26 mouse cellular contexts compared by ENCODE assay signal in genomic region chr17:73489519-73489918, GRCm38 (mm10).
DNase-seq lines count a peak whose midpoint lies in the region; ATAC-seq and TF ChIP-seq lines count a peak whose summit lies in the region.
"Had no signal": no experiment of that assay in that cellular context is flagged by ENCODE, and none has a peak within 500 bp of the region (broad histone marks: within the 10 kb centered on the region; RNA-seq: fewer than 3 reads in every experiment).

No protein-coding gene starts in this region.

- no peaks in the 10 kb centered on the region for H3K27me3 ChIP-seq in embryonic facial prominence, embryonic 14.5 days (replicated peaks; ENCODE audit: control insufficient read depth, insufficient read depth, low read length)
- no peaks in the 10 kb centered on the region for H3K27me3 ChIP-seq in embryonic facial prominence, embryonic 10.5 days (replicated peaks; ENCODE audit: low read depth, poor library complexity, severe bottlenecking)
- H3K27me3 ChIP-seq in midbrain, embryonic 12.5 days, result no peaks in the 10 kb centered on the region
- no peaks in the 10 kb centered on the region for H3K27me3 ChIP-seq in midbrain, embryonic 16.5 days (ENCODE audit: control insufficient read depth, insufficient read depth, low read depth, low read length)
- H3K27me3 ChIP-seq: limb, embryonic 15.5 days; neural tube, embryonic 12.5 days had no signal

- peak; percentile 5 for DNase-seq in embryonic facial prominence, embryonic 14.5 days (ENCODE audit: low spot score)
- DNase-seq in embryonic facial prominence, embryonic 10.5 days (ENCODE audit: low spot score), result no peak
- DNase-seq in heart, adult 11 months, result peak; percentile 36
- DNase-seq in heart, adult 9 months (ENCODE audit: low spot score in 2 of 2), result no peak
- peak; percentile 55 for DNase-seq in brain, embryonic 14.5 days (ENCODE audit: low read depth)
- DNase-seq: adrenal gland, adult 8-10 months; cerebellum, adult 18-20 months; cerebellum, postnatal 14 days; embryo, embryonic 11 days; gastrocnemius, postnatal 25 days; heart, adult 2 months; kidney, adult 2 months; left cerebral cortex, postnatal 4 days; lung, embryonic 14.5 days; right cerebral cortex, adult 18-20 months; thymus, adult 18-20 months; thymus, postnatal 36 days had no signal

- no peak overlapping the region for H3K27ac ChIP-seq in embryonic facial prominence, embryonic 14.5 days (replicated peaks; ENCODE audit: low read depth, low read length)
- no peak overlapping the region for H3K27ac ChIP-seq in embryonic facial prominence, embryonic 10.5 days (replicated peaks)
- peak overlapping the region; percentile 32; the same call in 1 of the 2 replicates for H3K27ac ChIP-seq in midbrain, embryonic 12.5 days (replicated peaks)
- H3K27ac ChIP-seq in midbrain, embryonic 16.5 days (ENCODE audit: low read length), result no peak overlapping the region
- H3K27ac ChIP-seq: embryonic facial prominence, embryonic 15.5 days; heart, adult 2 months; kidney, postnatal 0 days; limb, embryonic 15.5 days; liver, embryonic 14.5 days; neural tube, embryonic 12.5 days had no signal

- H3K4me3 ChIP-seq in embryonic facial prominence, embryonic 14.5 days (ENCODE audit: low read depth, low read length), result no peak overlapping the region
- no peak overlapping the region for H3K4me3 ChIP-seq in embryonic facial prominence, embryonic 10.5 days
- no peak overlapping the region for H3K4me3 ChIP-seq in midbrain, embryonic 12.5 days
- H3K4me3 ChIP-seq in midbrain, embryonic 16.5 days (ENCODE audit: low read depth, low read length), result no peak overlapping the region
- H3K4me3 ChIP-seq: embryonic facial prominence, embryonic 15.5 days; heart, adult 2 months; limb, embryonic 15.5 days; neural tube, embryonic 12.5 days had no signal

- H3K9me3 ChIP-seq in embryonic facial prominence, embryonic 14.5 days (ENCODE audit: control insufficient read depth, low read length), result no peaks in the 10 kb centered on the region
- H3K9me3 ChIP-seq in embryonic facial prominence, embryonic 10.5 days, result no peaks in the 10 kb centered on the region
- no peaks in the 10 kb centered on the region for H3K9me3 ChIP-seq in midbrain, embryonic 12.5 days
- no peaks in the 10 kb centered on the region for H3K9me3 ChIP-seq in midbrain, embryonic 16.5 days (replicated peaks; ENCODE audit: control insufficient read depth, low read length, poor library complexity, severe bottlenecking)
- H3K9me3 ChIP-seq: embryonic facial prominence, embryonic 15.5 days; limb, embryonic 15.5 days; neural tube, embryonic 12.5 days had no signal

- WGBS in embryonic facial prominence, embryonic 14.5 days, result 89% methylated on average over 4 of the region's 4 CpGs
- 85% methylated on average over 4 of the region's 4 CpGs for WGBS in embryonic facial prominence, embryonic 10.5 days
- WGBS in midbrain, embryonic 12.5 days, result 69% methylated on average over 4 of the region's 4 CpGs
- WGBS in midbrain, embryonic 16.5 days, result 24% methylated on average over 4 of the region's 4 CpGs

- H3K4me1 ChIP-seq in embryonic facial prominence, embryonic 14.5 days (ENCODE audit: control insufficient read depth, insufficient read depth, low read length), result no peaks in the 10 kb centered on the region
- H3K4me1 ChIP-seq in embryonic facial prominence, embryonic 10.5 days, result no peaks in the 10 kb centered on the region
- no peaks in the 10 kb centered on the region for H3K4me1 ChIP-seq in midbrain, embryonic 12.5 days
- peaks cover 19% of the 10 kb centered on the region for H3K4me1 ChIP-seq in midbrain, embryonic 16.5 days (ENCODE audit: control insufficient read depth, insufficient read depth, low read length)
- H3K4me1 ChIP-seq: embryonic facial prominence, embryonic 15.5 days; limb, embryonic 15.5 days; neural tube, embryonic 12.5 days had no signal

- no peak for TF ChIP-seq POLR2A in brain, embryonic 14.5 days (IDR thresholded peaks at IDR 0.05; ENCODE audit: borderline replicate concordance, extremely low read depth, insufficient read depth, insufficient read length, poor library complexity, severe bottlenecking)

- TF ChIP-seq CTCF in brain, embryonic 14.5 days (IDR thresholded peaks at IDR 0.05; ENCODE audit: borderline replicate concordance, extremely low read depth, insufficient read depth, insufficient read length), result no peak

- H3K9ac ChIP-seq in embryonic facial prominence, embryonic 14.5 days (ENCODE audit: low read depth, low read length), result no peak overlapping the region
- no peak overlapping the region for H3K9ac ChIP-seq in midbrain, embryonic 12.5 days (replicated peaks)
- H3K9ac ChIP-seq in midbrain, embryonic 16.5 days (ENCODE audit: low read depth, low read length), result no peak overlapping the region
- H3K9ac ChIP-seq: embryonic facial prominence, embryonic 15.5 days; limb, embryonic 15.5 days; liver, embryonic 14.5 days; lung, embryonic 14.5 days; neural tube, embryonic 12.5 days had no signal

- no peak overlapping the region for H3K4me2 ChIP-seq in embryonic facial prominence, embryonic 14.5 days (ENCODE audit: low read depth, low read length)
- H3K4me2 ChIP-seq in midbrain, embryonic 12.5 days (replicated peaks), result no peak overlapping the region
- no peak overlapping the region for H3K4me2 ChIP-seq in midbrain, embryonic 16.5 days (ENCODE audit: low read length)
- H3K4me2 ChIP-seq: embryonic facial prominence, embryonic 15.5 days; limb, embryonic 15.5 days; lung, embryonic 14.5 days; neural tube, embryonic 12.5 days had no signal

- no peaks in the 10 kb centered on the region for H3K36me3 ChIP-seq in embryonic facial prominence, embryonic 14.5 days (ENCODE audit: control insufficient read depth, insufficient read depth, low read length)
- no peaks in the 10 kb centered on the region for H3K36me3 ChIP-seq in embryonic facial prominence, embryonic 10.5 days (replicated peaks)
- no peaks in the 10 kb centered on the region for H3K36me3 ChIP-seq in midbrain, embryonic 12.5 days
- H3K36me3 ChIP-seq in midbrain, embryonic 16.5 days (ENCODE audit: control insufficient read depth, insufficient read depth, low read length), result no peaks in the 10 kb centered on the region
- H3K36me3 ChIP-seq: embryonic facial prominence, embryonic 15.5 days; limb, embryonic 15.5 days; neural tube, embryonic 12.5 days had no signal

- ATAC-seq in embryonic facial prominence, embryonic 14.5 days (ENCODE audit: low read depth), result no peak
- peak; percentile 27; the same call in 1 of the 2 replicates for ATAC-seq in midbrain, embryonic 12.5 days (ENCODE audit: low FRiP score, low read depth)
- ATAC-seq in midbrain, embryonic 16.5 days, result no peak
- ATAC-seq: activated CD4-positive, CD25-positive, alpha-beta regulatory T cell, adult 4 months; inflammation-experienced regulatory T-cells, adult 6 months had no signal

Comparison
In these comparisons a context has a peak if more than half of its experiments do, and no peak if none do; other contexts are left out.
1. DNase-seq: peak in embryonic facial prominence, embryonic 14.5 days (single experiment), heart, adult 11 months (single experiment) and brain, embryonic 14.5 days (single experiment); none in embryonic facial prominence, embryonic 10.5 days (single experiment) and heart, adult 9 months (0 of 2).